Mouse (Mus musculus): Measurements from ENCODE around the gene Cbx1. TPM values are rescaled to one million over a fixed set of nuclear protein-coding genes. Genes with fewer than 3 reads are reported as not detected.

The Cbx1 gene
- polyA plus RNA-seq, 1 experiment: 52.3 TPM

DNA sequence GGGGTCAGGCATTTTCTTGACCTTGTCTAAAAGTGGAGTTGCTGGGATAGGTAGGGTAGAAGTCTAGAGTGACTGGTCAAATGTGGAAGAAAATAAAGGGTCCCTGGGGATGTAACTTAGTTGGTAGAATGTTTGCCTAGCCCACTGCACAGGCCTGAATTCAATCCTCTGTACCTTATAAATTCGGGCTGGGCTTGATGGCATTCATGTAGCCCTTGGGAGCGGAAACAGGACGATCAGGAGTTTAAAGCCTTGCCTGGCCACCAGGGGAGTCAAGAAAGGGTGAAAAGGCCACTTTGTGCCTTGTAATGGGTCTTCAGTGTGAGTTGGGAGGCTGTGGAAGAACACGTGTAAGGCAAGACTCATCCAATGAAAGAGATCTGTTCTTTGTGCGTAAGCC is 1.1 kb downstream of the Cbx1 start:
- WGBS: 18% methylated on average over 5 of the region's 5 CpGs

DNA sequence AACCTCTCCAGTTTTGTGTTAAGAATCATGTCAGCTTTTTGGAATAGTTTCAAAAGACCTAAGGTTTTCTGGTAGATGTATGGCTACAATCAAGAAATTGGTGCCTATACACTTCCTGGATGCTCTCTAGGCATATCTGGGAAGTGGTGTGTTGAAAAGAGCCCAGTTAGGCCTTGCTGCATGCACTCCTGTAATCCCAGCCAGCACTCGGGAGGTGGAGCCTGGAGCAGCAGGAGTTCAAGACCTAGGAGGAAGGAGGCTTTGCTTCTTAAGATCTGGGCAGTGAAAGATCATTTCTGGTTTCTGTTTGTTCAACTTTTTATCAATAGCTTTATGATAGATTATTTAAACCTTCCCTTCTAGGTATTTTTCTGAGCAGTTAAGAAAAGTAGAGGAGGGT is 1.8 kb downstream of the Cbx1 start:
- Histone ChIP-seq H3K4me3 (ENCODE audit: control insufficient read depth, insufficient read depth, low read length) (no peak overlapping the region), H3K36me3 (ENCODE audit: control insufficient read depth, insufficient read depth, low read length) (no peaks in the 10 kb centered on the region), H3K4me1 (replicated peaks; ENCODE audit: control insufficient read depth, insufficient read depth, low read length) (peaks cover 7% of the 10 kb centered on the region), H3K27me3 (ENCODE audit: control insufficient read depth, insufficient read depth, low read length) (no peaks in the 10 kb centered on the region), H3K27ac (ENCODE audit: control insufficient read depth, insufficient read depth, low read length) (no peak overlapping the region)
- WGBS: 75% methylated on average over 1 of the region's 1 CpGs
- no peak for TF ChIP-seq POLR2A (IDR thresholded peaks at IDR 0.05; ENCODE audit: control insufficient read depth, extremely low read depth, insufficient read depth, low read length, poor library complexity)
- no peak for DNase-seq

More for the DNA sequence above, 1.1 kb downstream of the Cbx1 start:
- Histone ChIP-seq H3K4me3 (ENCODE audit: control insufficient read depth, insufficient read depth, low read length) (peak overlapping the region; percentile 89), H3K27me3 (ENCODE audit: control insufficient read depth, insufficient read depth, low read length) (no peaks in the 10 kb centered on the region), H3K4me1 (replicated peaks; ENCODE audit: control insufficient read depth, insufficient read depth, low read length) (peaks cover 7% of the 10 kb centered on the region), H3K27ac (ENCODE audit: control insufficient read depth, insufficient read depth, low read length) (no peak overlapping the region), H3K36me3 (ENCODE audit: control insufficient read depth, insufficient read depth, low read length) (no peaks in the 10 kb centered on the region)
- no peak for DNase-seq
- TF ChIP-seq CTCF (IDR thresholded peaks at IDR 0.05; ENCODE audit: borderline replicate concordance, control insufficient read depth, extremely low read depth, insufficient read depth, low read length, poor library complexity): no peak
- no peak for TF ChIP-seq POLR2A (IDR thresholded peaks at IDR 0.05; ENCODE audit: control insufficient read depth, extremely low read depth, insufficient read depth, low read length, poor library complexity)

DNA sequence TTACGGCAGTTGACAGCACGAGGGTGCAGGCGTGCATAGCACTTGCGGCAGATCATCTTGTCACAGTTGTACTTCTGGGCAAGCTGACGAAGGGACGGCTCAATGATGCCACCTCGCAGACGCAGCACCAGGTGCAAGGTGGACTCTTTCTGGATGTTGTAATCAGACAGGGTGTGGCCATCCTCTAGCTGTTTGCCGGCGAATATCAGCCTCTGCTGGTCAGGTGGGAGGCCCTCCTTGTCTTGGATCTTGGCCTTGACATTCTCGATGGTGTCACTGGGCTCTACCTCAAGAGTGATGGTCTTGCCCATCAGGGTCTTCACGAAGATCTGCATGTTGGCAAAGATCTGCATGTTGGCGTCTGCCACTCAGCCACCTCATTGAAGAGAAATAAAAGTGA is 6.6 kb downstream of the Cbx1 start:
- no peak overlapping the region for H3K4me3 ChIP-seq (ENCODE audit: control insufficient read depth, insufficient read depth, low read length)

GRCm38 (mm10) chr11:96796081-96796480 is 7.2 kb downstream of the Cbx1 start:
- TF ChIP-seq POLR2A (IDR thresholded peaks at IDR 0.05; ENCODE audit: control insufficient read depth, extremely low read depth, insufficient read depth, low read length, poor library complexity) (no peak), CTCF (IDR thresholded peaks at IDR 0.05; ENCODE audit: borderline replicate concordance, control insufficient read depth, extremely low read depth, insufficient read depth, low read length, poor library complexity) (no peak)
- no peak overlapping the region for H3K4me3 ChIP-seq (ENCODE audit: control insufficient read depth, insufficient read depth, low read length)
- WGBS: 100% methylated on average over 2 of the region's 2 CpGs
- H3K4me1 ChIP-seq (replicated peaks; ENCODE audit: control insufficient read depth, insufficient read depth, low read length): no peaks in the 10 kb centered on the region
- no peaks in the 10 kb centered on the region for H3K27me3 ChIP-seq (ENCODE audit: control insufficient read depth, insufficient read depth, low read length)
- DNase-seq: no peak
- H3K36me3 ChIP-seq (ENCODE audit: control insufficient read depth, insufficient read depth, low read length): peaks cover 15% of the 10 kb centered on the region
- H3K27ac ChIP-seq (ENCODE audit: control insufficient read depth, insufficient read depth, low read length): no peak overlapping the region

More for the DNA sequence above, 6.6 kb downstream of the Cbx1 start:
- 92% methylated on average over 13 of the region's 13 CpGs for WGBS
- no peak overlapping the region for H3K27ac ChIP-seq (ENCODE audit: control insufficient read depth, insufficient read depth, low read length)
- TF ChIP-seq POLR2A (IDR thresholded peaks at IDR 0.05; ENCODE audit: control insufficient read depth, extremely low read depth, insufficient read depth, low read length, poor library complexity) (no peak), CTCF (IDR thresholded peaks at IDR 0.05; ENCODE audit: borderline replicate concordance, control insufficient read depth, extremely low read depth, insufficient read depth, low read length, poor library complexity) (no peak)
- no peaks in the 10 kb centered on the region for H3K27me3 ChIP-seq (ENCODE audit: control insufficient read depth, insufficient read depth, low read length)
- no peak for DNase-seq
- peaks cover 9% of the 10 kb centered on the region for H3K36me3 ChIP-seq (ENCODE audit: control insufficient read depth, insufficient read depth, low read length)
- H3K4me1 ChIP-seq (replicated peaks; ENCODE audit: control insufficient read depth, insufficient read depth, low read length): no peaks in the 10 kb centered on the region; the same call in 1 of the 2 replicates

DNA sequence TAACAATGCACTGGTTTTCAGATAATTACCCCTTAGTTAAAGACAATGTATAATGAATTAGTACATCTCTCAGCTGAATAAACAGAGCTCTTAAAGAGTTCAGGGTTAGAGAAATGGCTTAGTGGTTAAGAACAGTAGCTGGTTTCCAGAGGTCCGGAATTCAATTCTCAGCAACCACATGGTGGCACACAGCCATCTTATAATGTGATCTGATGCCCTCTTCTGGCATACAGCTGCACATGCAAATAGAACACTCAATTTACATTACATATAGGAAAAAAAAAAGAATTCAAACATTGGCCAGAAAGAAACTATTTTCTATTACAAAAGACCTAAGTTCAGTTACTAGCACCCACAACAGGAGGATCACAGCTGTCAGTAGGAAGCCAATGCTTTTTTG is 7.7 kb downstream of the Cbx1 start:
- no peak for DNase-seq
- TF ChIP-seq CTCF (IDR thresholded peaks at IDR 0.05; ENCODE audit: borderline replicate concordance, control insufficient read depth, extremely low read depth, insufficient read depth, low read length, poor library complexity) (no peak), POLR2A (IDR thresholded peaks at IDR 0.05; ENCODE audit: control insufficient read depth, extremely low read depth, insufficient read depth, low read length, poor library complexity) (no peak)
- Histone ChIP-seq H3K4me3 (ENCODE audit: control insufficient read depth, insufficient read depth, low read length) (no peak overlapping the region), H3K27ac (ENCODE audit: control insufficient read depth, insufficient read depth, low read length) (no peak overlapping the region), H3K36me3 (ENCODE audit: control insufficient read depth, insufficient read depth, low read length) (peaks cover 20% of the 10 kb centered on the region), H3K4me1 (replicated peaks; ENCODE audit: control insufficient read depth, insufficient read depth, low read length) (no peaks in the 10 kb centered on the region), H3K27me3 (ENCODE audit: control insufficient read depth, insufficient read depth, low read length) (no peaks in the 10 kb centered on the region)
- 62% methylated on average over 1 of the region's 1 CpGs for WGBS

- WGBS: 95% methylated on average over 2 of the region's 2 CpGs
- H3K36me3 ChIP-seq (ENCODE audit: control insufficient read depth, insufficient read depth, low read length): peaks cover 49% of the 10 kb centered on the region
- TF ChIP-seq CTCF (IDR thresholded peaks at IDR 0.05; ENCODE audit: borderline replicate concordance, control insufficient read depth, extremely low read depth, insufficient read depth, low read length, poor library complexity): no peak
- no peak for TF ChIP-seq POLR2A (IDR thresholded peaks at IDR 0.05; ENCODE audit: control insufficient read depth, extremely low read depth, insufficient read depth, low read length, poor library complexity)
Observed at GRCm38 (mm10) chr11:96799511-96799910, 10.6 kb downstream of the Cbx1 start.

GRCm38 (mm10) chr11:96805606-96806005 is 16.7 kb downstream of the Cbx1 start:
- 32% methylated on average over 5 of the region's 5 CpGs for WGBS
- no peak for TF ChIP-seq POLR2A (IDR thresholded peaks at IDR 0.05; ENCODE audit: control insufficient read depth, extremely low read depth, insufficient read depth, low read length, poor library complexity)
- TF ChIP-seq CTCF (IDR thresholded peaks at IDR 0.05; ENCODE audit: borderline replicate concordance, control insufficient read depth, extremely low read depth, insufficient read depth, low read length, poor library complexity): no peak
- Histone ChIP-seq H3K36me3 (ENCODE audit: control insufficient read depth, insufficient read depth, low read length) (peaks cover 85% of the 10 kb centered on the region), H3K4me1 (replicated peaks; ENCODE audit: control insufficient read depth, insufficient read depth, low read length) (no peaks in the 10 kb centered on the region), H3K4me3 (ENCODE audit: control insufficient read depth, insufficient read depth, low read length) (no peak overlapping the region), H3K27ac (ENCODE audit: control insufficient read depth, insufficient read depth, low read length) (no peak overlapping the region), H3K27me3 (ENCODE audit: control insufficient read depth, insufficient read depth, low read length) (no peaks in the 10 kb centered on the region)
- no peak for DNase-seq

More at GRCm38 (mm10) chr11:96799511-96799910, 10.6 kb downstream of the Cbx1 start:
- H3K4me1 ChIP-seq (replicated peaks; ENCODE audit: control insufficient read depth, insufficient read depth, low read length): no peaks in the 10 kb centered on the region
- no peak for DNase-seq
- H3K27me3 ChIP-seq (ENCODE audit: control insufficient read depth, insufficient read depth, low read length): no peaks in the 10 kb centered on the region
- no peak overlapping the region for H3K27ac ChIP-seq (ENCODE audit: control insufficient read depth, insufficient read depth, low read length)
- no peak overlapping the region for H3K4me3 ChIP-seq (ENCODE audit: control insufficient read depth, insufficient read depth, low read length)

All from thymus, adult 2 months (tissue).